8 mouse cellular contexts compared by ENCODE assay signal in the genomic region with DNA sequence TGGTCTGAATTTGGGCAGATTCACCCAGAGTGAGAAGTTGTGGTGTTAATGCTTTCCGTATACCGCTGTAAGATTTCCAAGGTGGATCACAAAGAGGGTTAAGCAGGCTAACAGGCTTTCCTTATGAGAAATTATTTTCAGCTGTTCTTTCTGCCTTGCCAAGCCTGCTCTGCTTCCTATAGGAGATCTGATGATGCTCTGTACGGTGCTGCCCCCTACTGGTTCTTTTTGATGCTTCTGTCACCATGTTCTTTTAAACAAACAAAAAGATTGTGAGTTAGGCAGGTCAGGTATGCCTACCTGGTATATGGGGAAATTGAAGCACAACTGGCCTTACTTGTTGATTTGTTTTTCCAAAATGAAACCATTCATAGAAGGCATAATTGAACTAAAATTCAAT. TPM values are rescaled to one million over a fixed set of nuclear protein-coding genes. Genes with fewer than 3 reads are reported as not detected.
DNase-seq lines count a peak whose midpoint lies in the region; ATAC-seq and TF ChIP-seq lines count a peak whose summit lies in the region.

No protein-coding gene starts in this region.

- no peaks in the 10 kb centered on the region for H3K9me3 ChIP-seq in lung, postnatal 0 days (ENCODE audit: low read length)

- H3K36me3 ChIP-seq in lung, postnatal 0 days (ENCODE audit: insufficient read depth, low read length): no peaks in the 10 kb centered on the region; the same call in 1 of the 2 replicates

- H3K4me2 ChIP-seq in lung, postnatal 0 days (replicated peaks; ENCODE audit: low read depth, low read length): no peak overlapping the region

- TF ChIP-seq EP300 in lung, postnatal 0 days (IDR thresholded peaks at IDR 0.05): no peak

- no peak overlapping the region for H3K9ac ChIP-seq in lung, postnatal 0 days (replicated peaks; ENCODE audit: low read depth)

- no peaks in the 10 kb centered on the region for H3K27me3 ChIP-seq in lung, postnatal 0 days (replicated peaks; ENCODE audit: insufficient read depth, low read length)

- 7% methylated on average over 3 of the region's 3 CpGs for WGBS in lung, postnatal 0 days

- TF ChIP-seq CTCF in lung, postnatal 0 days (IDR thresholded peaks at IDR 0.05): peak; percentile 90

- H3K27ac ChIP-seq in lung, postnatal 0 days (ENCODE audit: low read length): no peak overlapping the region

- ATAC-seq in erythroblast, adult 5-6 weeks (replicated peaks; ENCODE audit: low FRiP score, poor library complexity, severe bottlenecking): peak; percentile 74
- peak; percentile 78 to 83 for ATAC-seq in hematopoietic stem cell, adult 5-6 weeks (replicated peaks in 1 of 2; ENCODE audit: insufficient read depth in 1 of 2, low FRiP score in 2 of 2, low TSS enrichment in 1 of 2, low read depth in 1 of 2, poor library complexity in 2 of 2, severe bottlenecking in 2 of 2)
- ATAC-seq in lung, postnatal 0 days: peak; percentile 75

- peak; percentile 70 for DNase-seq in MEL-GATA-1-ER (ENCODE audit: extremely low read depth, low read depth)
- peak; percentile 55 for DNase-seq in brain, embryonic 18.5 days (ENCODE audit: low read depth, low spot score)
- DNase-seq in layer of hippocampus, postnatal 10 days (ENCODE audit: low spot score in 2 of 2): peak; percentile 75 to 83
- DNase-seq in lung, postnatal 0 days (ENCODE audit: low spot score): peak; percentile 91
- peak; percentile 76 for DNase-seq in ovary, postnatal 14 days (ENCODE audit: low spot score)
- DNase-seq in thymus, postnatal 25 days: peak; percentile 78

- H3K4me1 ChIP-seq in lung, postnatal 0 days (ENCODE audit: insufficient read depth, low read depth, low read length): no peaks in the 10 kb centered on the region

- H3K4me3 ChIP-seq in lung, postnatal 0 days (ENCODE audit: low read depth, low read length): no peak overlapping the region

RNA-seq across cellular contexts. Expression of a gene that starts 18.5 kb away (rescaled TPM):
- 8.6 and 10.4 TPM in 2 replicates for total RNA-seq in erythroblast, adult 5-6 weeks (2015; ENCODE audit: low replicate concordance)
- total RNA-seq in erythroblast, adult 5-6 weeks (2017; ENCODE audit: low replicate concordance): 14.3 and 20.5 TPM in 2 replicates
- 35.8 and 38.5 TPM in 2 replicates for total RNA-seq in hematopoietic stem cell, adult 5-6 weeks (2017)
- total RNA-seq in layer of hippocampus, postnatal 10 days (2021): 10 to 100 TPM; 14.9 to 15.3 TPM
- polyA plus RNA-seq in lung, postnatal 0 days (2015; fragmentation: Nextera tagmentation; extraction: Ambion mirVana): 19.6 and 20.7 TPM in 2 replicates

RNA-seq across cellular contexts. Expression of a gene that starts 18.6 kb away (rescaled TPM):
- total RNA-seq in erythroblast, adult 5-6 weeks (2015; ENCODE audit: low replicate concordance): 0.58 TPM in 1 of 2 replicates, not detected in the other
- total RNA-seq in erythroblast, adult 5-6 weeks (2017; ENCODE audit: low replicate concordance): 0.43 and 0.98 TPM in 2 replicates
- 6.8 and 10.8 TPM in 2 replicates for total RNA-seq in hematopoietic stem cell, adult 5-6 weeks (2017)
- 1 to 10 TPM; 2.1 to 2.9 TPM for total RNA-seq in layer of hippocampus, postnatal 10 days (2021)
- 3.1 and 4.4 TPM in 2 replicates for polyA plus RNA-seq in lung, postnatal 0 days (2015; fragmentation: Nextera tagmentation; extraction: Ambion mirVana)

RNA-seq across cellular contexts. Expression of a gene that starts 32.6 kb away (rescaled TPM):
- not detected in 2 replicates for total RNA-seq in erythroblast, adult 5-6 weeks (2015; ENCODE audit: low replicate concordance)
- not detected in 2 replicates for total RNA-seq in erythroblast, adult 5-6 weeks (2017; ENCODE audit: low replicate concordance)
- total RNA-seq in hematopoietic stem cell, adult 5-6 weeks (2017): 0.10 TPM in 1 of 2 replicates, not detected in the other
- 1 to 10 TPM; 1.1 TPM for total RNA-seq in layer of hippocampus, postnatal 10 days (2021)
- 0.10 and 0.25 TPM in 2 replicates for polyA plus RNA-seq in lung, postnatal 0 days (2015; fragmentation: Nextera tagmentation; extraction: Ambion mirVana)
